Mouse (Mus musculus): Measurements from ENCODE around the gene Mapk9.

GRCm38 (mm10) chr11:49847811-49848078, 1.2 kb downstream of the Mapk9 start:
- TF ChIP-seq CTCF (IDR thresholded peaks at IDR 0.05; ENCODE audit: low read depth, low read length): no peak
- TF ChIP-seq POLR2AphosphoS5 (IDR thresholded peaks at IDR 0.05; ENCODE audit: insufficient replicate concordance, low read depth, low read length): no peak
- TF ChIP-seq TAL1 (conservative IDR thresholded peaks at IDR 0.05; ENCODE audit: low read depth, low read length): no peak
- no peak for TF ChIP-seq GATA1 (IDR thresholded peaks at IDR 0.05; ENCODE audit: borderline replicate concordance, low read length)

All from G1E (cell line).